Comparison of ENCODE assay signal across 9 mouse cellular contexts in genomic region chr12:21472487-21472886, GRCm38 (mm10). TPM values are rescaled to one million over a fixed set of nuclear protein-coding genes. Genes with fewer than 3 reads are reported as not detected.
A peak's percentile ranks its signal among the peaks of the same experiment; 100 is the strongest.
DNase-seq lines count a peak whose midpoint lies in the region; ATAC-seq and TF ChIP-seq lines count a peak whose summit lies in the region.
"Had no signal": no experiment of that assay in that cellular context is flagged by ENCODE, and none has a peak within 500 bp of the region (broad histone marks: within the 10 kb centered on the region; RNA-seq: fewer than 3 reads in every experiment).

No protein-coding gene starts in this region.

- no peak overlapping the region for H3K9ac ChIP-seq in heart, postnatal 0 days (replicated peaks; ENCODE audit: low read depth, low read length)
- H3K9ac ChIP-seq in lung, postnatal 0 days (replicated peaks; ENCODE audit: low read depth), result no peak overlapping the region
- H3K9ac ChIP-seq in stomach, embryonic 16.5 days (ENCODE audit: low read length), result no peak overlapping the region

- no peak for TF ChIP-seq EP300 in heart, postnatal 0 days (IDR thresholded peaks at IDR 0.05; ENCODE audit: low read depth)
- no peak for TF ChIP-seq EP300 in lung, postnatal 0 days (IDR thresholded peaks at IDR 0.05)

- peak overlapping the region; percentile 25; the same call in 1 of the 2 replicates for H3K27ac ChIP-seq in heart, postnatal 0 days (ENCODE audit: low read depth)
- H3K27ac ChIP-seq in lung, postnatal 0 days (ENCODE audit: low read length), result no peak overlapping the region
- H3K27ac ChIP-seq in stomach, embryonic 16.5 days (ENCODE audit: low read length), result no peak overlapping the region

- H3K27me3 ChIP-seq in heart, postnatal 0 days (ENCODE audit: control insufficient read depth, insufficient read depth, low read length), result no peaks in the 10 kb centered on the region
- no peaks in the 10 kb centered on the region for H3K27me3 ChIP-seq in lung, postnatal 0 days (replicated peaks; ENCODE audit: insufficient read depth, low read length)
- H3K27me3 ChIP-seq in stomach, embryonic 16.5 days (ENCODE audit: control insufficient read depth, insufficient read depth, low read length), result no peaks in the 10 kb centered on the region

- TF ChIP-seq CTCF in heart, postnatal 0 days (IDR thresholded peaks at IDR 0.05; ENCODE audit: low read depth), result peak; percentile 46
- TF ChIP-seq CTCF in lung, postnatal 0 days (IDR thresholded peaks at IDR 0.05), result peak; percentile 53

- no peaks in the 10 kb centered on the region for H3K9me3 ChIP-seq in heart, postnatal 0 days (replicated peaks; ENCODE audit: control insufficient read depth, low read length)
- no peaks in the 10 kb centered on the region for H3K9me3 ChIP-seq in lung, postnatal 0 days (ENCODE audit: low read length)
- H3K9me3 ChIP-seq in stomach, embryonic 16.5 days (replicated peaks; ENCODE audit: control insufficient read depth, low read length), result no peaks in the 10 kb centered on the region

- peak; percentile 16 for DNase-seq in adrenal gland, postnatal 25 days
- DNase-seq in adrenal gland, adult 2 months, result no peak
- DNase-seq in 3134 (ENCODE audit: extremely low read depth, insufficient read length, low spot score), result peak; percentile 76
- DNase-seq in cerebellum, adult 9-11 months, result peak; percentile 98
- DNase-seq in heart, postnatal 0 days (ENCODE audit: low spot score), result peak; percentile 90
- peak; percentile 86 for DNase-seq in lung, postnatal 0 days (ENCODE audit: low spot score)

- no peaks in the 10 kb centered on the region for H3K36me3 ChIP-seq in heart, postnatal 0 days (replicated peaks; ENCODE audit: control insufficient read depth, insufficient read depth, low read length)
- H3K36me3 ChIP-seq in lung, postnatal 0 days (ENCODE audit: insufficient read depth, low read length), result no peaks in the 10 kb centered on the region
- no peaks in the 10 kb centered on the region for H3K36me3 ChIP-seq in stomach, embryonic 16.5 days (ENCODE audit: control insufficient read depth, insufficient read depth, low read length)

- H3K4me2 ChIP-seq in heart, postnatal 0 days (ENCODE audit: low read depth, low read length), result no peak overlapping the region
- no peak overlapping the region for H3K4me2 ChIP-seq in lung, postnatal 0 days (replicated peaks; ENCODE audit: low read depth, low read length)
- no peak overlapping the region for H3K4me2 ChIP-seq in stomach, embryonic 16.5 days (ENCODE audit: low read depth, low read length)

- 28% methylated on average over 4 of the region's 4 CpGs for WGBS in heart, postnatal 0 days
- WGBS in lung, postnatal 0 days, result 35% methylated on average over 4 of the region's 4 CpGs
- 43% methylated on average over 4 of the region's 4 CpGs for WGBS in stomach, embryonic 16.5 days

- peak; percentile 97 for ATAC-seq in heart, postnatal 0 days (ENCODE audit: insufficient read depth, low read depth)
- peak; percentile 88 for ATAC-seq in lung, postnatal 0 days
- ATAC-seq in stomach, embryonic 16.5 days (ENCODE audit: insufficient read depth, low FRiP score), result peak; percentile 44
- ATAC-seq in erythroblast, adult 5-6 weeks (replicated peaks; ENCODE audit: low FRiP score, poor library complexity, severe bottlenecking), result no peak

- no peak overlapping the region for H3K4me3 ChIP-seq in heart, postnatal 0 days (ENCODE audit: low read depth, low read length)
- no peak overlapping the region for H3K4me3 ChIP-seq in lung, postnatal 0 days (ENCODE audit: low read depth, low read length)
- no peak overlapping the region for H3K4me3 ChIP-seq in stomach, embryonic 16.5 days (replicated peaks; ENCODE audit: low read length)
- H3K4me3 ChIP-seq: erythroblast, embryonic 14.5 days had no signal

- no peaks in the 10 kb centered on the region; the same call in 1 of the 2 replicates for H3K4me1 ChIP-seq in heart, postnatal 0 days (ENCODE audit: control insufficient read depth, insufficient read depth)
- H3K4me1 ChIP-seq in lung, postnatal 0 days (ENCODE audit: insufficient read depth, low read depth, low read length), result no peaks in the 10 kb centered on the region
- no peaks in the 10 kb centered on the region for H3K4me1 ChIP-seq in stomach, embryonic 16.5 days (ENCODE audit: control insufficient read depth, insufficient read depth, low read length)

RNA-seq across cellular contexts. Expression of gene Ywhaq, which starts 55.0 kb away (rescaled TPM):
- total RNA-seq in adrenal gland, postnatal 25 days (2021), result 261 and 294 TPM in 2 replicates
- 100 to 1,000 TPM; 207 to 372 TPM for total RNA-seq in adrenal gland, adult 2 months (2021)
- polyA plus RNA-seq in adrenal gland, adult 2 months (2012; rRNA removed), result 48.0 and 52.3 TPM in 2 replicates
- total RNA-seq in heart, postnatal 0 days (2014; rRNA removed; ENCODE audit: low replicate concordance), result 158 and 165 TPM in 2 replicates
- polyA plus RNA-seq in heart, postnatal 0 days (2015; fragmentation: Nextera tagmentation; extraction: Ambion mirVana), result 224 and 234 TPM in 2 replicates
- 395 and 416 TPM in 2 replicates for polyA plus RNA-seq in lung, postnatal 0 days (2015; fragmentation: Nextera tagmentation; extraction: Ambion mirVana)
- polyA plus RNA-seq in stomach, embryonic 16.5 days (2015; fragmentation: Nextera tagmentation; extraction: Ambion mirVana), result 576 and 606 TPM in 2 replicates
- total RNA-seq in erythroblast, adult 5-6 weeks (2015; ENCODE audit: low replicate concordance), result 85.9 and 98.8 TPM in 2 replicates
- 39.9 and 44.0 TPM in 2 replicates for total RNA-seq in erythroblast, adult 5-6 weeks (2017; ENCODE audit: low replicate concordance)
